Mouse (Mus musculus) B cell, adult 2 months (primary cell): Measurements from ENCODE around the gene Hspa12a.

Experiments used
- DNase-seq, 2 experiments: peaks; one replicate each; pipeline ENCODE4 v3.0.0; 2022

Hspa12a gene

GRCm38 (mm10) chr19:58818571-58819415 is 124.7 kb downstream of the Hspa12a start:
- peak; percentile 19 to 27 for DNase-seq

- no peak for DNase-seq
Observed at GRCm38 (mm10) chr19:58817398-58817797, 126.1 kb downstream of the Hspa12a start.

- DNase-seq, result no peak
Observed at GRCm38 (mm10) chr19:58816453-58817041, 126.9 kb downstream of the Hspa12a start.

- no peak for DNase-seq
Observed at GRCm38 (mm10) chr19:58815179-58815922, 128.1 kb downstream of the Hspa12a start.

- DNase-seq, result no peak
Observed at GRCm38 (mm10) chr19:58810536-58810935, 132.9 kb downstream of the Hspa12a start.

GRCm38 (mm10) chr19:58808864-58809263 is 134.6 kb downstream of the Hspa12a start:
- DNase-seq, result no peak

GRCm38 (mm10) chr19:58806364-58806763 is 137.1 kb downstream of the Hspa12a start:
- peak; percentile 69 to 70 for DNase-seq

GRCm38 (mm10) chr19:58805191-58805779 is 138.2 kb downstream of the Hspa12a start:
- no peak for DNase-seq

GRCm38 (mm10) chr19:58795114-58795669 is 148.3 kb downstream of the Hspa12a start:
- DNase-seq, result no peak

- DNase-seq, result no peak
Observed at GRCm38 (mm10) chr19:58794284-58794683, 149.2 kb downstream of the Hspa12a start, which contains the start of gene 1700019N19Rik. TSS of gene 1700019N19Rik (minus strand) at chr19:58794461.

GRCm38 (mm10) chr19:58789194-58789593 is 154.3 kb downstream of the Hspa12a start:
- no peak for DNase-seq

- DNase-seq, result no peak
Observed at GRCm38 (mm10) chr19:58783938-58784337, 159.5 kb downstream of the Hspa12a start.

GRCm38 (mm10) chr19:58781566-58781965 is 161.9 kb downstream of the Hspa12a start:
- no peak for DNase-seq

GRCm38 (mm10) chr19:58776461-58776860 is 167.0 kb downstream of the Hspa12a start:
- no peak for DNase-seq

GRCm38 (mm10) chr19:58767329-58767728 is 176.1 kb downstream of the Hspa12a start:
- no peak for DNase-seq

GRCm38 (mm10) chr19:58762848-58763541 is 180.5 kb downstream of the Hspa12a start:
- DNase-seq, result no peak

- no peak for DNase-seq
Observed at GRCm38 (mm10) chr19:58762316-58762715, 181.1 kb downstream of the Hspa12a start.

GRCm38 (mm10) chr19:58759423-58759822 is 184.0 kb downstream of the Hspa12a start, which contains the start of gene Pnliprp2:
TSS of gene Pnliprp2 (plus strand) at chr19:58759719.
- DNase-seq, result no peak

- no peak for DNase-seq
Observed at GRCm38 (mm10) chr19:58758871-58759270, 184.6 kb downstream of the Hspa12a start.

GRCm38 (mm10) chr19:58751504-58751903 is 191.9 kb downstream of the Hspa12a start:
- DNase-seq, result no peak

GRCm38 (mm10) chr19:58750822-58751221 is 192.6 kb downstream of the Hspa12a start:
- DNase-seq, result no peak

GRCm38 (mm10) chr19:58747498-58748000 is 195.9 kb downstream of the Hspa12a start:
- DNase-seq, result no peak
